Mouse (Mus musculus) MEL (cell line): Measurements from ENCODE around the gene Dedd. TPM values are rescaled to one million over a fixed set of nuclear protein-coding genes. Genes with fewer than 3 reads are reported as not detected.
A peak's percentile ranks its signal among the peaks of the same experiment; 100 is the strongest.

Experiments
- DNase-seq: peaks from one replicate; pipeline ENCODE4 v3.0.0; 2011; ENCODE audit warnings: low read depth, low spot score
- H3K27ac ChIP-seq: 2 replicates; pipeline ENCODE4 v1.5.1; 2012; ENCODE audit warnings: low read depth, mild to moderate bottlenecking, control low read depth, low read length, moderate library complexity; ENCODE audit not compliant: control insufficient read depth
- H3K27me3 ChIP-seq, 2 experiments: fragments of 150-350 bp in 1 of 2; sonication (generic) in 1 of 2; 2 replicates each; pipeline ENCODE4 v1.6.1; 2012; ENCODE audit warnings: low read length in 2 of 2, mild to moderate bottlenecking in 2 of 2, improper control_type of control experiment in 1 of 2, moderate library complexity in 1 of 2; ENCODE audit not compliant: insufficient read depth in 2 of 2, control insufficient read depth in 1 of 2
- H3K36me3 ChIP-seq, 2 experiments: 2 replicates each; pipeline ENCODE4 v1.6.1; 2012 to 2014; ENCODE audit warnings: low read length in 2 of 2, improper control_type of control experiment in 1 of 2, inconsistent platforms in 1 of 2, mild to moderate bottlenecking in 1 of 2; ENCODE audit not compliant: insufficient read depth in 2 of 2, control insufficient read depth in 1 of 2
- H3K4me1 ChIP-seq, 2 experiments: fragments of 150-350 bp in 1 of 2; sonication (generic) in 1 of 2; 2 replicates each; pipeline ENCODE4 v1.6.1; 2012; ENCODE audit warnings: low read length in 2 of 2, improper control_type of control experiment in 1 of 2, mild to moderate bottlenecking in 1 of 2; ENCODE audit not compliant: insufficient read depth in 2 of 2, control insufficient read depth in 1 of 2
- H3K4me3 ChIP-seq, 2 experiments: fragments of 150-350 bp in 1 of 2; sonication (generic) in 1 of 2; 2 replicates each; pipeline ENCODE4 v1.5.1; 2012; ENCODE audit warnings: low read depth in 2 of 2, low read length in 2 of 2, mild to moderate bottlenecking in 2 of 2, moderate library complexity in 2 of 2, control low read depth in 1 of 2, improper control_type of control experiment in 1 of 2; ENCODE audit not compliant: control insufficient read depth in 1 of 2, insufficient read depth in 1 of 2
- H3K79me2 ChIP-seq: 2 replicates; pipeline ENCODE4 v1.6.1; 2012; ENCODE audit warnings: mild to moderate bottlenecking, low read length, moderate library complexity; ENCODE audit not compliant: control insufficient read depth, poor library complexity, insufficient read depth
- H3K9ac ChIP-seq: 2 replicates; pipeline ENCODE4 v1.6.1; 2012; ENCODE audit warnings: low read depth, mild to moderate bottlenecking, control low read depth, low read length, moderate library complexity; ENCODE audit not compliant: control insufficient read depth, poor library complexity, severe bottlenecking
- H3K9me3 ChIP-seq: fragments of 150-350 bp; sonication (generic); replicated peaks from 2 replicates; pipeline ENCODE4 v1.6.1; 2012; ENCODE audit warnings: mild to moderate bottlenecking, low read length, improper control_type of control experiment, moderate library complexity; ENCODE audit not compliant: insufficient read depth
- BHLHE40 ChIP-seq: IDR thresholded peaks from 2 replicates; pipeline ENCODE4 v1.6.1; 2012; ENCODE audit warnings: low read depth, mild to moderate bottlenecking, inconsistent platforms, low read length, improper control_type of control experiment, borderline replicate concordance
- CHD2 ChIP-seq: IDR thresholded peaks from 2 replicates; pipeline ENCODE4 v1.6.1; 2011; ENCODE audit warnings: low read length, improper control_type of control experiment
- CTCF ChIP-seq, 3 experiments: IDR thresholded peaks in 2 of 3; conservative IDR thresholded peaks in 1 of 3; 2 replicates each; pipeline ENCODE4 v1.5.1; 2011 to 2012; ENCODE audit warnings: low read length in 3 of 3, low read depth in 2 of 3, mild to moderate bottlenecking in 2 of 3, improper control_type of control experiment in 1 of 3, inconsistent platforms in 1 of 3, mixed read lengths in 1 of 3, moderate library complexity in 1 of 3; ENCODE audit not compliant: control insufficient read depth in 1 of 3, insufficient read depth in 1 of 3, poor library complexity in 1 of 3, severe bottlenecking in 1 of 3
- EP300 ChIP-seq, 2 experiments: IDR thresholded peaks; 2 replicates each; pipeline ENCODE4 v1.6.1; 2011; ENCODE audit warnings: improper control_type of control experiment in 2 of 2, low read length in 2 of 2, low read depth in 1 of 2, mild to moderate bottlenecking in 1 of 2
- ETS1 ChIP-seq: IDR thresholded peaks from 2 replicates; pipeline ENCODE4 v1.6.1; 2012; ENCODE audit warnings: low read depth, mild to moderate bottlenecking, inconsistent platforms, low read length, improper control_type of control experiment, moderate library complexity
- GABPA ChIP-seq: IDR thresholded peaks from 2 replicates; pipeline ENCODE4 v1.6.1; 2012; ENCODE audit warnings: low read depth, mild to moderate bottlenecking, inconsistent platforms, low read length, improper control_type of control experiment, moderate library complexity
- GATA1 ChIP-seq: IDR thresholded peaks from 2 replicates; pipeline ENCODE4 v1.6.1; 2011; ENCODE audit warnings: low read depth, low read length, improper control_type of control experiment
- HCFC1 ChIP-seq: IDR thresholded peaks from 2 replicates; pipeline ENCODE4 v1.6.1; 2012; ENCODE audit warnings: low read depth, mild to moderate bottlenecking, inconsistent platforms, low read length, improper control_type of control experiment, moderate library complexity
- JUND ChIP-seq: IDR thresholded peaks from 2 replicates; pipeline ENCODE4 v1.6.1; 2011; ENCODE audit warnings: low read depth, mild to moderate bottlenecking, improper control_type of control experiment, low read length
- KAT2A ChIP-seq: conservative IDR thresholded peaks from 2 replicates; pipeline ENCODE4 v1.6.1; 2012; ENCODE audit warnings: low read depth, low read length, improper control_type of control experiment, inconsistent platforms
- MAX ChIP-seq: IDR thresholded peaks from 2 replicates; pipeline ENCODE4 v1.6.1; 2011; ENCODE audit warnings: low read length, improper control_type of control experiment
- MAZ ChIP-seq: IDR thresholded peaks from 2 replicates; pipeline ENCODE4 v1.6.1; 2012; ENCODE audit warnings: low read depth, mild to moderate bottlenecking, inconsistent platforms, low read length, improper control_type of control experiment
- MEF2A ChIP-seq: IDR thresholded peaks from 2 replicates; pipeline ENCODE4 v1.6.1; 2014; ENCODE audit warnings: low read depth, mild to moderate bottlenecking, inconsistent platforms, low read length, improper control_type of control experiment; ENCODE audit not compliant: poor library complexity, insufficient replicate concordance, severe bottlenecking; ENCODE audit errors: extremely low read depth
- MXI1 ChIP-seq: IDR thresholded peaks from 2 replicates; pipeline ENCODE4 v1.6.1; 2011; ENCODE audit warnings: mild to moderate bottlenecking, low read depth, low read length, improper control_type of control experiment
- MYC ChIP-seq: IDR thresholded peaks from 2 replicates; pipeline ENCODE4 v1.6.1; 2011; ENCODE audit warnings: low read depth, mild to moderate bottlenecking, low read length, improper control_type of control experiment, moderate library complexity
- NRF1 ChIP-seq: IDR thresholded peaks from 2 replicates; pipeline ENCODE4 v1.6.1; 2014; ENCODE audit warnings: low read depth, mild to moderate bottlenecking, inconsistent platforms, low read length, improper control_type of control experiment, moderate library complexity; ENCODE audit not compliant: poor library complexity, insufficient read depth, severe bottlenecking
- POLR2AphosphoS2 ChIP-seq: IDR thresholded peaks from 2 replicates; pipeline ENCODE4 v1.6.1; 2011; ENCODE audit warnings: low read length, improper control_type of control experiment
- RAD21 ChIP-seq: IDR thresholded peaks from 2 replicates; pipeline ENCODE4 v1.6.1; 2011; ENCODE audit warnings: mild to moderate bottlenecking, low read depth, low read length, improper control_type of control experiment
- RCOR1 ChIP-seq: IDR thresholded peaks from 2 replicates; pipeline ENCODE4 v1.6.1; 2012; ENCODE audit warnings: low read depth, mild to moderate bottlenecking, inconsistent platforms, low read length, improper control_type of control experiment
- SIN3A ChIP-seq: IDR thresholded peaks from 2 replicates; pipeline ENCODE4 v1.6.1; 2012; ENCODE audit warnings: low read length, improper control_type of control experiment, inconsistent platforms
- SMC3 ChIP-seq: IDR thresholded peaks from 2 replicates; pipeline ENCODE4 v1.6.1; 2011; ENCODE audit warnings: low read depth, low read length, improper control_type of control experiment
- TAL1 ChIP-seq: IDR thresholded peaks from 2 replicates; pipeline ENCODE4 v1.6.1; 2012; ENCODE audit warnings: mild to moderate bottlenecking, inconsistent platforms, low read length, moderate library complexity, mixed read lengths
- TBP ChIP-seq: IDR thresholded peaks from 2 replicates; pipeline ENCODE4 v1.8.0; 2011; ENCODE audit warnings: low read depth, low read length, improper control_type of control experiment
- TCF12 ChIP-seq: IDR thresholded peaks from 2 replicates; pipeline ENCODE4 v1.6.1; 2014; ENCODE audit warnings: low read depth, mild to moderate bottlenecking, inconsistent platforms, low read length, improper control_type of control experiment, moderate library complexity
- USF1 ChIP-seq: IDR thresholded peaks from 2 replicates; pipeline ENCODE4 v1.6.1; 2014; ENCODE audit warnings: low read depth, mild to moderate bottlenecking, inconsistent platforms, low read length, improper control_type of control experiment, moderate library complexity
- ZC3H11A ChIP-seq: IDR thresholded peaks from 2 replicates; pipeline ENCODE4 v1.6.1; 2012; ENCODE audit warnings: low read depth, mild to moderate bottlenecking, inconsistent platforms, low read length, improper control_type of control experiment
- ZKSCAN1 ChIP-seq: IDR thresholded peaks from 2 replicates; pipeline ENCODE4 v1.6.1; 2012; ENCODE audit warnings: low read depth, mild to moderate bottlenecking, inconsistent platforms, low read length, improper control_type of control experiment, moderate library complexity
- ZMIZ1 ChIP-seq: IDR thresholded peaks from 2 replicates; pipeline ENCODE4 v1.6.1; 2012; ENCODE audit warnings: low read depth, mild to moderate bottlenecking, inconsistent platforms, low read length, improper control_type of control experiment, moderate library complexity
- ZNF384 ChIP-seq: IDR thresholded peaks from 2 replicates; pipeline ENCODE4 v1.6.1; 2012; ENCODE audit warnings: low read depth, mild to moderate bottlenecking, inconsistent platforms, low read length, improper control_type of control experiment
- polyA plus RNA-seq, 2 experiments: library from polyadenylated mRNA; stranded (reverse) in 1 of 2; unstranded in 1 of 2; fragments of >175 nt in 1 of 2; fragments of >200 nt in 1 of 2; gene quantifications; 2 replicates each; pipeline versions ENCODE4 v1.2.1 to v1.2.4; 2012; ENCODE audit warnings: low replicate concordance in 2 of 2, low read depth in 1 of 2; ENCODE audit not compliant: insufficient read length in 2 of 2, insufficient read depth in 1 of 2, missing spikeins in 1 of 2
- total RNA-seq: library from RNA; depleted of rRNA; stranded (reverse); fragments of 300-350 nt; gene quantifications from 2 replicates; pipeline ENCODE4 v1.2.3, GENCODE M21; 2012

The Dedd gene
- total and polyA plus RNA-seq, 3 experiments: 28.7 to 44.9 TPM; not detected in 1

DNA sequence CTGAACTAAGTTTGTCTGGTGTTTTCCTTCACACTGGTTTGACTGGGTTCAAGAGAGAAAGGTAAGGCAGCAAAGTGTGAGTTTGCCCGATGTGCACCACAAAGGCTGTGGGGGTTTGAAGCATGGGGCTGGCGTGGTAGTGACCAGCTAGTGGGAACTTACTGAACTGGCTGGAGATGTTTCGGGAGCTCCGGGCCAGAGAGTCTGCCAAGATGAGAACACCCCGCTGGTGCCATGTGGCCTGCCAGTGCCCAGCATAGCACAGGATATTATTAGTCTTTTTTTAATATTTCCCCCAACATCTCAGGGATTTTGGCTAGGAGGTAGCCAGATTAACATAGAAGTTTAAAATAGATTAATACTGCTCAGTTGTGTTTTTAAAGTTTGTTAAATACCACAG is 8.8 kb upstream of the Dedd start:
- Histone ChIP-seq H3K4me3 (no peak overlapping the region), H3K27me3 (no peaks in the 10 kb centered on the region), H3K27ac (no peak overlapping the region), H3K79me2 (no peaks in the 10 kb centered on the region)
- TF ChIP-seq NRF1 (no peak), MEF2A (no peak), GABPA (no peak), POLR2AphosphoS2 (no peak), JUND (no peak), ETS1 (no peak), GATA1 (no peak), KAT2A (no peak), TBP (no peak), HCFC1 (no peak), USF1 (no peak), MXI1 (no peak), ZMIZ1 (no peak), ZC3H11A (no peak), TCF12 (no peak), TAL1 (no peak), EP300 (IDR thresholded peaks at IDR 0.05; ENCODE audit: low read depth in 1 of 2, low read length in 2 of 2) (no peak)
- TF ChIP-seq, all 39 proteins: peak for 0
- Histone ChIP-seq H3K9me3 (no peaks in the 10 kb centered on the region), H3K9ac (no peak overlapping the region), H3K4me1 (no peaks in the 10 kb centered on the region), H3K36me3 (peaks cover 0 to 2% of the 10 kb centered on the region in 2 experiments; a peak in 1 of 4 replicates)
- DNase-seq: no peak

DNA sequence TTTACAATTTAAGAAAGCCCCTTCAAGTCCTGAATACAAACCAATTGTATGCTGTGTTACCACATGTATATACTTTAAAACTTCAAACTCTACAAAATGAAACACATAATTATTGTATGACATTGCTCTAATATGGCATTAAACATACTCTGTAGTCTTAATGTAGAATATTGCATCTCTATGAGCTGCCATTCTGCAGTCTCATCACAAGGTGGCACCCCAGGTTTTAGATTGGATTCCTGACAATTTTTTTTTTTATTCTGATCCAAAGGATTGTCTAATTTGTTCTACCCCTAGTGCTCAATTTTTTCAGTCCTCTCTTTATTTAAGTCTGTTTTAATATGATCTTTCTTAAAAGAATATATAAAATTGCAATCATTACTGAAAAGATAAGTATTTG is 7.5 kb upstream of the Dedd start:
- no peaks in the 10 kb centered on the region for H3K9me3 ChIP-seq
- peak; percentile 63 for DNase-seq
- H3K27me3 ChIP-seq: no peaks in the 10 kb centered on the region
- peaks cover 7% of the 10 kb centered on the region for H3K79me2 ChIP-seq
- H3K36me3 ChIP-seq: peaks cover 2 to 5% of the 10 kb centered on the region in 2 experiments; a peak in 3 of 4 replicates
- no peaks in the 10 kb centered on the region for H3K4me1 ChIP-seq
- H3K27ac ChIP-seq: no peak overlapping the region
- TF ChIP-seq ZC3H11A: peak; percentile 43; the same call in 1 of the 2 replicates
- no peak for TF ChIP-seq ETS1
- TF ChIP-seq RCOR1: no peak
- no peak for TF ChIP-seq MAX
- no peak for TF ChIP-seq CHD2
- peak; percentile 67 for TF ChIP-seq SMC3
- TF ChIP-seq TAL1: no peak
- TF ChIP-seq ZNF384: peak; percentile 98
- peak; percentile 34; the same call in 1 of the 2 replicates for TF ChIP-seq SIN3A
- no peak for TF ChIP-seq ZKSCAN1
- no peak for TF ChIP-seq BHLHE40
- TF ChIP-seq MYC: no peak
- no peak for TF ChIP-seq TBP
- no peak for TF ChIP-seq MAZ
- TF ChIP-seq RAD21: peak; percentile 70
- peak in 2 of 3 experiments; percentile 41 to 77; a peak in 4 of 6 replicates for TF ChIP-seq CTCF (IDR thresholded peaks at IDR 0.05 in 2 of 3, conservative IDR thresholded peaks at IDR 0.05 in 1 of 3; ENCODE audit: control insufficient read depth in 1 of 3, insufficient read depth in 1 of 3, low read depth in 2 of 3, low read length in 3 of 3, poor library complexity in 1 of 3, severe bottlenecking in 1 of 3)
- no peak overlapping the region for H3K9ac ChIP-seq
- H3K4me3 ChIP-seq: no peak overlapping the region
